Mouse (Mus musculus) erythroblast, embryonic 14.5 days (primary cell): ENCODE measurements around the gene Tcn2.

Source experiments
- GATA1 ChIP-seq: IDR thresholded peaks from 2 replicates; pipeline ENCODE4 v1.6.1; 2012; ENCODE audit warnings: low read length, inconsistent platforms, mixed read lengths
- TAL1 ChIP-seq: IDR thresholded peaks from 3 replicates; pipeline ENCODE4 v1.6.1; 2012; ENCODE audit warnings: low read length, inconsistent platforms, mixed read lengths

DNA sequence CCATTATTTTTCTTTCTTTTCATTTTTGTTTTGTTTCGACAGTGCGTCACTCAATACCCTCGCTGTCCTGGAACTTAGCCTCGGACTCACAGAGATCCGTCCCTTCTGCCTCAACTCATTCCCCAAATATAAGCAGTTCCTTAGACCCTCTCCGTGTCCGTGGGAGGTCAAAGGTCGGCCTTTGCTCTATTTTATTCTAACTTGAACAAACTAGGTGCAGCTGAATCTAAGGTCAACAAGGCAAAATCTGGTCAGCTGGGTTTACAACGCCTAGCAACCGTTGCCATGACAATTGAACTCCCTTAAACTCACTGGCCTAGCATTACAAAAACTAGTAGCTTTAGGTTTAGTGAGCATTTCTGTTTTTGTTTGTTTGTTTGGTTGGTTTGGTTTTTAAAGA is 31.2 kb upstream of the Tcn2 start:
- TF ChIP-seq TAL1 (no peak), GATA1 (no peak)
